ENCODE assay signal across 10 mouse cellular contexts in the genomic region with DNA sequence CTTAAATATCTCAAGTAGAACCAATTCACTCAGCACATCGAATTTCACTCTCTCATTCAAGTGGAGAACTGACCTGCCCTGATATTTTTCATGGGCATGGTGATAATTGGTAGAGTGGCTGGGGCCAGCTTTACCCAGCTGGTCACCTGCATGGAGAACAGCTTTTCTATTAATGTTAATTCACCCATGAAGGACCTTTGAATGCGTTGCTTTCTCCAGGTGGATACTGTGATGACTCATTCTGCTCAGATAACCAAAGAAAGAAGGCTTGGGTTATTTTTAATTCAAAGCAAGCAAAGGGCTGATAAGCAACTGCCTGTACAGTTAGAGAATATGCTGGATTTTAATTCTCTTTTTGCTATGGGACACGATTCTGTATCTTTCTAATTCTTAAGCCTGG.
"Had no signal": no experiment of that assay in that cellular context is flagged by ENCODE, and none has a peak within 500 bp of the region (broad histone marks: within the 10 kb centered on the region; RNA-seq: fewer than 3 reads in every experiment).

No protein-coding gene starts in this region.

- DNase-seq: kidney, adult 8-10 months; kidney, postnatal 14 days; kidney, postnatal 4 days; left cerebral cortex, postnatal 4 days; liver, postnatal 0 days; lung, embryonic 14.5 days; right cerebral cortex, adult 18-20 months; right cerebral cortex, postnatal 14 days; right cerebral cortex, postnatal 4 days; thymus, postnatal 25 days had no signal
